Mouse (Mus musculus) hindbrain, embryonic 16.5 days (tissue): ENCODE data around the gene Dgki. TPM values are rescaled to one million over a fixed set of nuclear protein-coding genes. Genes with fewer than 3 reads are reported as not detected.

Experiments used
- ATAC-seq: fragments of 200-750 bp; cut with Nextera tagmentation; 2 replicates; pipeline ENCODE4 v1.8.0; 2017; ENCODE audit warnings: moderate TSS enrichment, moderate library complexity
- H3K27ac ChIP-seq: fragments of 300-500 bp; sonication (generic); 2 replicates; pipeline ENCODE4 v1.5.1; 2014; ENCODE audit warnings: low read depth, mild to moderate bottlenecking, control low read depth, low read length, moderate library complexity
- H3K27me3 ChIP-seq: fragments of 300-500 bp; sonication (generic); replicated peaks from 2 replicates; pipeline ENCODE4 v1.6.1; 2014; ENCODE audit warnings: low read length; ENCODE audit not compliant: control insufficient read depth, insufficient read depth
- H3K36me3 ChIP-seq: fragments of 300-500 bp; sonication (generic); 2 replicates; pipeline ENCODE4 v1.6.1; 2014; ENCODE audit warnings: mild to moderate bottlenecking, low read length, moderate library complexity, mixed read lengths; ENCODE audit not compliant: control insufficient read depth, insufficient read depth
- H3K4me1 ChIP-seq: fragments of 300-500 bp; sonication (generic); 2 replicates; pipeline ENCODE4 v1.6.1; 2014; ENCODE audit warnings: low read depth, low read length; ENCODE audit not compliant: control insufficient read depth, insufficient read depth
- H3K4me2 ChIP-seq: fragments of 300-500 bp; sonication (generic); 2 replicates; pipeline ENCODE4 v1.6.1; 2014; ENCODE audit warnings: mild to moderate bottlenecking, low read length, control low read depth, moderate library complexity
- H3K4me3 ChIP-seq: fragments of 300-500 bp; sonication (generic); 2 replicates; pipeline ENCODE4 v1.5.1; 2014; ENCODE audit warnings: mild to moderate bottlenecking, low read length, control low read depth, moderate library complexity
- H3K9ac ChIP-seq: fragments of 300-500 bp; sonication (generic); 2 replicates; pipeline ENCODE4 v1.6.1; 2014; ENCODE audit warnings: low read depth, mild to moderate bottlenecking, control low read depth, low read length, moderate library complexity
- H3K9me3 ChIP-seq: fragments of 300-500 bp; sonication (generic); 2 replicates; pipeline ENCODE4 v1.6.1; 2014; ENCODE audit warnings: mild to moderate bottlenecking, low read length, moderate library complexity; ENCODE audit not compliant: control insufficient read depth
- WGBS: fragments of 180-500 bp; shearing (Covaris S2); extraction: QIAGEN DNeasy Blood & Tissue Kit; methylation state at CpG from one replicate; pipeline ENCODE4 v1.1.7; 2014; 5-methylcytosine and 5-hydroxymethylcytosine counted together
- polyA plus RNA-seq: library from polyadenylated mRNA; unstranded; fragments of >200 nt; fragmentation: Nextera tagmentation; extraction: Ambion mirVana; gene quantifications from 2 replicates; pipeline ENCODE4 v1.2.1, GENCODE M21; 2015

Gene Dgki
- polyA plus RNA-seq, 1 experiment from 2014 or later: 6.0 TPM

- no peak overlapping the region for H3K9ac ChIP-seq
- ATAC-seq: peak; percentile 74
- H3K9me3 ChIP-seq: no peaks in the 10 kb centered on the region
- peaks cover 8% of the 10 kb centered on the region for H3K4me1 ChIP-seq
- H3K4me3 ChIP-seq: no peak overlapping the region
- H3K36me3 ChIP-seq: no peaks in the 10 kb centered on the region
- H3K27ac ChIP-seq: no peak overlapping the region
- H3K27me3 ChIP-seq: no peaks in the 10 kb centered on the region
- WGBS: 39% methylated on average over 8 of the region's 8 CpGs
- H3K4me2 ChIP-seq: no peak overlapping the region
These were observed 210.6 kb downstream of the Dgki start for GRCm38 (mm10) chr6:37089148-37090111.

GRCm38 (mm10) chr6:37082990-37083389 is 217.0 kb downstream of the Dgki start:
- Histone ChIP-seq H3K27me3 (no peaks in the 10 kb centered on the region), H3K9ac (no peak overlapping the region), H3K4me3 (no peak overlapping the region), H3K4me2 (no peak overlapping the region), H3K27ac (no peak overlapping the region), H3K4me1 (no peaks in the 10 kb centered on the region), H3K36me3 (no peaks in the 10 kb centered on the region; the same call in 1 of the 2 replicates), H3K9me3 (no peaks in the 10 kb centered on the region)
- WGBS: 98% methylated on average over 3 of the region's 3 CpGs
- no peak for ATAC-seq

DNA sequence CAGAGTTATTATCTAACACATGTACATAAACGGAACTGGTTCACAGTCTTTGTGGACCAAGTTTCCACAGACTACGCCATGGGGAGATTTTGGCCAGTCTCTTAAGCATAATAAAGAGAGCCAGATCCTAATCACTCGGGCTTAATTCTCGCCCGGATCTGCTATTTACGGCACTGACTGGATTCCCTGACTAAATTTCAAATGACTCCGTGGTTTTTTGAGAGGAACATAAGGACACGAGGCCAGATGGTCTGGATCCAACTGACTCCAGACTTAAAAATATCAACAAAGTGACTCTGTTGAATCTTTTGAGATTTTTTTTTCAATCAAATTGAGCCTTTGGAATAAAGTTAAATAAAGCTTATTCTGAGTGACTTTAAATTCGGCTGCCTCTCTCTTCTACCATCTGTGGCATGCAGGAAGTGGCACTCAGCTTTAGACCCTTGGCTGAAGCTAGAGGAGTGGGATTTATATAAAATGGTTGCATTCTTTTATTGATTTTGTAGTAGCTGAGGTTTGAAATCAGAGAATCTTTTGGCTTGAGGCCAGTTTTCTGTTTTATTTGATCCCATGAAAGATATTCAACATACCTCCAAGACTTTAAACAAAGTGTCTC is 227.5 kb downstream of the Dgki start:
- ATAC-seq: no peak
- Histone ChIP-seq H3K4me3 (no peak overlapping the region), H3K9ac (no peak overlapping the region), H3K27ac (no peak overlapping the region), H3K4me1 (no peaks in the 10 kb centered on the region), H3K9me3 (no peaks in the 10 kb centered on the region), H3K27me3 (no peaks in the 10 kb centered on the region), H3K36me3 (no peaks in the 10 kb centered on the region), H3K4me2 (no peak overlapping the region)
- 77% methylated on average over 9 of the region's 9 CpGs for WGBS

- Histone ChIP-seq H3K27ac (no peak overlapping the region), H3K4me1 (no peaks in the 10 kb centered on the region), H3K4me3 (no peak overlapping the region), H3K9ac (no peak overlapping the region), H3K4me2 (no peak overlapping the region), H3K9me3 (no peaks in the 10 kb centered on the region), H3K36me3 (no peaks in the 10 kb centered on the region), H3K27me3 (no peaks in the 10 kb centered on the region)
- ATAC-seq: no peak
- 80% methylated on average over 14 of the region's 14 CpGs for WGBS
These were observed 230.0 kb downstream of the Dgki start for GRCm38 (mm10) chr6:37069836-37070600.

DNA sequence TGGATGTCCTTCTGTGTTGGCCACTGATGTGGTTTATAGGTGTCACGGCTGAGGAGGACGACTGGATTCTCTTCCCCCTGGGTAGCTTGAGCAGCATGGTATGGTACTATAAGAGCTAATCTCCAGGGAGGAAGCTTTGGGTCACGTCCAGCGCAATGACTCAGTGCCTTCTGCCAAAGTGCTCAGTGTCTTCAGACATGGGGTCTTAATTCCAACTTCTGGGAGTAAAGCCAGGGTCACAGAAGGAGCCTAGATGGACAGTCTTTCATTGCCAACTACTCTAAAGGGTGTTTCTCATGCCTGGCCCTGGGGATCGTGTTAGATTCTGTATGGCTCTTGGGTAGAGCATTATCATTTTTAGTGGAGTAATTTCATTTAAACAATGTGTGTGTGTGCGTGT is 231.2 kb downstream of the Dgki start:
- Histone ChIP-seq H3K4me3 (no peak overlapping the region), H3K9ac (no peak overlapping the region), H3K9me3 (no peaks in the 10 kb centered on the region), H3K4me2 (no peak overlapping the region), H3K4me1 (no peaks in the 10 kb centered on the region), H3K27ac (no peak overlapping the region), H3K27me3 (no peaks in the 10 kb centered on the region), H3K36me3 (no peaks in the 10 kb centered on the region)
- 75% methylated on average over 6 of the region's 6 CpGs for WGBS
- ATAC-seq: peak; percentile 72

GRCm38 (mm10) chr6:37067357-37067756 is 232.6 kb downstream of the Dgki start:
- 38% methylated on average over 1 of the region's 1 CpGs for WGBS
- Histone ChIP-seq H3K36me3 (no peaks in the 10 kb centered on the region), H3K4me2 (no peak overlapping the region), H3K27me3 (no peaks in the 10 kb centered on the region), H3K27ac (no peak overlapping the region), H3K4me3 (no peak overlapping the region), H3K4me1 (no peaks in the 10 kb centered on the region), H3K9me3 (no peaks in the 10 kb centered on the region), H3K9ac (no peak overlapping the region)
- ATAC-seq: peak; percentile 57; the same call in 1 of the 2 replicates

DNA sequence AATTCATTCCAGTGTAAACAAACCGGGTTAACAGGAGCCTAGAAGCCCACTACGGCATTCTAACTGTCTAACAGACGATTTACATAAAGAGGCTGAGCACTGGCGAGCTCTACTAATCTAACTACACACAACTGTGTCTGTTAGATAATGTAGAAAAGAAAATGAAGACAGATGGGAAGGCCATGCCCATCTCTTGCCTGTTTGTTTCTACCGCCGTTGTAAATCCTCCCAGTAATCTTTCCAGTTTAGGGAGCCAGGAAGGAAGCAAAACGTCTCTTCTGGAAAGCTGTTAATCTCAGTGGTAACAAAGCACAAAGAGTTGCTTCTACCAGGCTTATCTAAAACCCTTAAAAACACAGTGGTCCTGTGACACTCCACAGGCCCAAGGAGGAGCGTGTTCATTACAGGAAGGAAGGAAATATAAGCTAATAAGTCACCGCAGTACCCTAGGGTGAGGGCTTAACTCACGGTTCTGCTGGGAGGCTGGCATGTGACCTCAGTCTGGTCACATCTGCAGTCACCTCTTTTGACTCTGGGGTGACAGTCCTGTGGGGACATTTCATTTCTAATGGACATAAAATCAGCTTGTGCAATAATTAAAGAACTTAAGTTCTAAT is 235.7 kb downstream of the Dgki start:
- no peaks in the 10 kb centered on the region for H3K4me1 ChIP-seq
- no peaks in the 10 kb centered on the region for H3K36me3 ChIP-seq
- H3K4me2 ChIP-seq: no peak overlapping the region
- WGBS: 56% methylated on average over 10 of the region's 10 CpGs
- ATAC-seq: no peak
- H3K4me3 ChIP-seq: no peak overlapping the region
- no peaks in the 10 kb centered on the region for H3K9me3 ChIP-seq
- H3K9ac ChIP-seq: no peak overlapping the region
- H3K27ac ChIP-seq: no peak overlapping the region
- H3K27me3 ChIP-seq: no peaks in the 10 kb centered on the region

DNA sequence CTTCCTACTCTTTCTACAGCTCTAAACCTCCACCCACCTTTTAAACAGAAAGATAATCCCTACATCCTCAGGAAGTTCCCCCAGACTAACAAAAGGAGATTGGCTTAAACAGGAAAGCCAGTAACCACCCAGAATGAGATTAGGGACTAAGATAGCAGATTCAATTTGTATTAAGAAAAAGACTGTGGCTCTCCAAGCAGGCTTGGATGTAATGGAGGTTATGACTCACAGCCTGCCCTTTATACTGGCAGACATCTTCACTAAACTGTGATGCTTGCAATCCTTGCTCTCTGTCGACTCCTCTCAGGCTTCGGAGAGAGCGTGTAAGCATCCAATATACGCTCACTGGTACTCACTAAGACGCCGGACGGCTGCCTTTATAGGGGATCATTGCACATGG is 236.7 kb downstream of the Dgki start:
- H3K4me3 ChIP-seq: no peak overlapping the region
- H3K9ac ChIP-seq: no peak overlapping the region
- no peaks in the 10 kb centered on the region for H3K36me3 ChIP-seq
- ATAC-seq: no peak
- no peak overlapping the region for H3K27ac ChIP-seq
- H3K4me1 ChIP-seq: no peaks in the 10 kb centered on the region
- H3K9me3 ChIP-seq: no peaks in the 10 kb centered on the region
- no peak overlapping the region for H3K4me2 ChIP-seq
- 95% methylated on average over 7 of the region's 7 CpGs for WGBS
- H3K27me3 ChIP-seq: no peaks in the 10 kb centered on the region
